Mouse (Mus musculus) megakaryocyte, embryonic 14.5 days (primary cell): ENCODE results near the gene Aph1c.

ENCODE experiments used
- FLI1 ChIP-seq: IDR thresholded peaks from 2 replicates; pipeline ENCODE4 v1.6.1; 2012; ENCODE audit warnings: low read length, inconsistent platforms, mixed read lengths
- GATA1 ChIP-seq: IDR thresholded peaks from 3 replicates; pipeline ENCODE4 v1.6.1; 2012; ENCODE audit warnings: mixed read lengths, low read length, inconsistent platforms, borderline replicate concordance

DNA sequence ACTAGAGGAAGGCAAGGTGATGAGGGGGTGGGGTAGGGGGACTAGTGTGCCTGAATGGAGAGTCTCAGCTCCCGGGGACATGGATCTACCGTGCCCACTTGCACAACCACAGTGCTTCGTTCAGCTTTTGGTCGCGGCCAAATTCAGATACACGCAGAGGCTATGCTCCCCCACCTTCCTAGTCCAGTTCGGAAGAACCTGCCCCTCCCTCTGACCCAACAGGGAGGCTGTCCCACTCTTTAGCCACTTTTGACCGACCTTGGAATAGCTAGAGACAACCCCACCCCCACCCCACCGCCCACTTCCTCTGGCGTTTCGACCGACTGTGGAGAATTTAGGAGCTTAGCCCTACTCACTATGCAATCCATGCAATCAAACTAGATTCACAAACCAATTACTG is 32.6 kb downstream of the Aph1c start:
- TF ChIP-seq GATA1 (no peak), FLI1 (no peak)
